Mouse (Mus musculus) G1E (cell line): ENCODE measurements around the gene Sorbs2. TPM values are rescaled to one million over a fixed set of nuclear protein-coding genes. Genes with fewer than 3 reads are reported as not detected.

Experiments used
- ATAC-seq: 2 replicates; pipeline ENCODE4 v1.8.0; 2016; ENCODE audit warnings: mild to moderate bottlenecking; ENCODE audit not compliant: insufficient number of reproducible peaks, poor library complexity, low FRiP score, severe bottlenecking; ENCODE audit errors: extremely low read depth
- DNase-seq: peaks from one replicate; pipeline ENCODE4 v3.0.0; 2012; ENCODE audit warnings: low spot score
- H3K27me3 ChIP-seq: 2 replicates; pipeline ENCODE4 v1.6.1; 2012; ENCODE audit warnings: mild to moderate bottlenecking, low read length, inconsistent platforms; ENCODE audit not compliant: insufficient read depth
- H3K36me3 ChIP-seq: replicated peaks from 2 replicates; pipeline ENCODE3; 2012; ENCODE audit warnings: mild to moderate bottlenecking, inconsistent platforms
- H3K4me1 ChIP-seq: 2 replicates; pipeline ENCODE4 v1.6.1; 2012; ENCODE audit warnings: low read depth, low read length, inconsistent platforms, mixed read lengths; ENCODE audit not compliant: insufficient read depth
- H3K4me3 ChIP-seq: 2 replicates; pipeline ENCODE4 v1.5.1; 2012; ENCODE audit warnings: low read depth, mild to moderate bottlenecking, inconsistent platforms, low read length, moderate library complexity, mixed read lengths
- H3K9me3 ChIP-seq: replicated peaks from 2 replicates; pipeline ENCODE4 v1.6.1; 2012; ENCODE audit warnings: inconsistent platforms
- CTCF ChIP-seq: IDR thresholded peaks from 2 replicates; pipeline ENCODE4 v1.5.1; 2012; ENCODE audit warnings: low read depth, low read length, inconsistent platforms, mixed read lengths
- GATA1 ChIP-seq: IDR thresholded peaks from 2 replicates; pipeline ENCODE4 v1.6.1; 2012; ENCODE audit warnings: borderline replicate concordance, low read length, inconsistent platforms, mixed read lengths
- GATA2 ChIP-seq: IDR thresholded peaks from 2 replicates; pipeline ENCODE4 v1.6.1; 2012; ENCODE audit warnings: low read depth, low read length, inconsistent platforms, borderline replicate concordance
- POLR2AphosphoS5 ChIP-seq: IDR thresholded peaks from 2 replicates; pipeline ENCODE4 v1.6.1; 2012; ENCODE audit warnings: low read depth, low read length, inconsistent platforms; ENCODE audit not compliant: insufficient replicate concordance
- TAL1 ChIP-seq: conservative IDR thresholded peaks from 2 replicates; pipeline ENCODE4 v1.6.1; 2012; ENCODE audit warnings: low read depth, low read length, inconsistent platforms, mixed read lengths
- polyA plus RNA-seq: library from polyadenylated mRNA; stranded (reverse); fragments of >175 nt; gene quantifications from 2 replicates; pipeline ENCODE4 v1.2.3, GENCODE M21; 2012
- total RNA-seq, 2 experiments: library from RNA; stranded (forward) in 1 of 2; stranded (reverse) in 1 of 2; fragments of 200-1000 nt in 1 of 2; fragments of >200 nt in 1 of 2; fragmentation: Nextera tagmentation in 1 of 2; gene quantifications; 2 replicates each; pipeline ENCODE4 v1.2.3; 2014 to 2017

Gene Sorbs2
- total and polyA plus RNA-seq, 3 experiments: 0.49 TPM; not detected in 2

DNA sequence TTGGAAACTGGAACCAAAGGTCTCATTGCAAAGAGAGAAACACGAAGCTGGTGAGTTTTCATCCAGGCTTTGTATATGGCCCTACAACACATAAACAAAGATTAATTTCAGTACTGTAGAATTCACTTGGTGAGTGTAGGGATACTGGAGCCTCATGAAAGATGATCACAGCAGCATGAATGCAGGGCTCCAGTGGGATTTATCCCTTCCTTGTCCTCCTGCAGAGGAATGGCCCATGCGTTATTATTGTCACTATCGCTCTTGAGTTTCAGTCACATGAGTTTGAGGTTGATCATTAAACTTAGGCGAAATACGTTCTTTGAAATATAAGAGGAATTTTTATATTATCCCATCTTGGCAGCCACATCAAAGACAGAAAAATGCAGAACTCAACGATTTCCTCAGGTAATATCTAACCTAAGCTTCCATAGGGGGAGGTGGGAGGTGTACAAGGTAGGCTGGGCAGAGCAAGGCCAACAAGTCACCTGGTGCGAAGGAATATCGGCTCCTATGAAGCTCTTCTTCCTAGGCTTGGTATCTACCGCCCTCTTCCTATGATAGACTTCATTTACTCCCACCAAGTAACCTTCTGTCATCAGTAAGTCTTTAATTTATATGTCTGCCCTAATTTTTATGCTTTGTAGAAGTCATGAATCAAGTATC lies 76.9 kb downstream of the Sorbs2 start:
- Histone ChIP-seq H3K4me1 (no peaks in the 10 kb centered on the region), H3K27me3 (no peaks in the 10 kb centered on the region), H3K36me3 (no peaks in the 10 kb centered on the region), H3K9me3 (peaks cover 19% of the 10 kb centered on the region), H3K4me3 (no peak overlapping the region)
- ATAC-seq (no peak), DNase-seq (no peak)
- TF ChIP-seq TAL1 (no peak), CTCF (no peak), GATA2 (no peak), GATA1 (no peak), POLR2AphosphoS5 (no peak)

DNA sequence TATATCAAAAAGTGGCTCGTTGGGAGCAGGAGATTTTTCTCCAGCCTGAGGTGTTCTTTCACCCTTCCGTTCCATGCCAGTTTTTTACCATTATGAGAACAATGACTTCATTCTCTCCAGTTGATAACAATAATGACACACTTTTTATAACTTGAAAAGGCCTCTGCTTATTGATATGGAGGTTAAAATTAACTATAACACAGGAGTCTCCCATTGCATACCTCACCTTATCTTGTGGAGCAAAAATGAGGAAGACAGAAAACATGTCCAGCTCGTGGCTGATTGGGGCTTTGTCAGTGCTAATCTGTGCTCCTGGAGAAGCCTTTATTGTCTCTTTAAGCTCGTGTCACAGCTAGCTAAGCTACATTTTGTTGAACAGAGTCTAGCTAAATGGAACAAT lies 77.6 kb downstream of the Sorbs2 start:
- TF ChIP-seq POLR2AphosphoS5 (no peak), CTCF (no peak), GATA1 (no peak), TAL1 (no peak), GATA2 (no peak)
- no peak for DNase-seq
- no peak overlapping the region for H3K4me3 ChIP-seq
- no peaks in the 10 kb centered on the region for H3K36me3 ChIP-seq
- no peak for ATAC-seq
- H3K4me1 ChIP-seq: no peaks in the 10 kb centered on the region
- H3K9me3 ChIP-seq: peaks cover 12% of the 10 kb centered on the region
- no peaks in the 10 kb centered on the region for H3K27me3 ChIP-seq

DNA sequence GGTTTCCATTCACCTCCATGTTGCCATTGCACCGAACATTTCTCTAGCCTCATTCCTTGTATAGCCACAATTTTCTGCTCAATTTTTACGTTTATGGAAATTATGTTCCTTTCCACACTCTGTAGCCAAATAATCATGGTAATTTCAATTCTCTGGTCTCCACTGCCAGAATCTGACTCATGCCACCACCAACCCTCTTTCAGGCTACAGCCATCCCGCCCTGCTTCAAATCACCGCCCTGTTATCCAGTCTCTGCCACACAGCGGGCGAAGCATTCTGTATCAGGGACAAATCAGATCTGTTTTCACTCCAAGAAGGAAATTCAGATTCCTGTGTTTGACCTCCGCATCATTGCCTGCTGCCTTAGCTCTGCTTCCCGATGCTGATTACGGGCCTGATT lies 79.4 kb downstream of the Sorbs2 start:
- no peaks in the 10 kb centered on the region for H3K4me1 ChIP-seq
- DNase-seq (no peak), ATAC-seq (no peak)
- H3K4me3 ChIP-seq: no peak overlapping the region
- no peaks in the 10 kb centered on the region for H3K9me3 ChIP-seq
- no peaks in the 10 kb centered on the region for H3K27me3 ChIP-seq
- H3K36me3 ChIP-seq: no peaks in the 10 kb centered on the region
- no peak for TF ChIP-seq TAL1
- TF ChIP-seq POLR2AphosphoS5: no peak
- TF ChIP-seq GATA2: no peak
- no peak for TF ChIP-seq GATA1
- TF ChIP-seq CTCF: no peak

DNA sequence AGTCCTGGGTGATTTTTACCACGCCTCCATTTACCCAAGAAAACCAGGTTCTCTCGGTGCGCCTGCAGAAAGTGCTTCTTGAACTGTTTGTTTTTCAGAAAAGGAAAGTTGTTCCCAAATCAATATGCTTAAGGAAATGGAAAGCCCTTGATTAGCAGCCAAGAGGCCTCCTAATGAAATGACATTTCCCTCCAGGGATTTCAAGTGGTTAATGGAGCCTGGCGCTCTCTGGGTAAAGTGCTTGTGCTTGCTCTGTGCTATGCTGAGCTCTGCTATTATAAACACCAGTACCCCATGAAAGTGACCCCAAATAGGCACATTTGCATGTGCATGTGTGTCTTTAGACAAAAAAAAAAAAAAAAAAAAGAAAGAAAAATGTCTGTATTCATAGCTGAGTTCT lies 84.3 kb downstream of the Sorbs2 start:
- Histone ChIP-seq H3K4me3 (no peak overlapping the region), H3K27me3 (no peaks in the 10 kb centered on the region), H3K9me3 (no peaks in the 10 kb centered on the region), H3K4me1 (no peaks in the 10 kb centered on the region), H3K36me3 (no peaks in the 10 kb centered on the region)
- DNase-seq: no peak
- ATAC-seq: no peak
- TF ChIP-seq POLR2AphosphoS5 (no peak), CTCF (no peak), GATA1 (no peak), GATA2 (no peak), TAL1 (no peak)

DNA sequence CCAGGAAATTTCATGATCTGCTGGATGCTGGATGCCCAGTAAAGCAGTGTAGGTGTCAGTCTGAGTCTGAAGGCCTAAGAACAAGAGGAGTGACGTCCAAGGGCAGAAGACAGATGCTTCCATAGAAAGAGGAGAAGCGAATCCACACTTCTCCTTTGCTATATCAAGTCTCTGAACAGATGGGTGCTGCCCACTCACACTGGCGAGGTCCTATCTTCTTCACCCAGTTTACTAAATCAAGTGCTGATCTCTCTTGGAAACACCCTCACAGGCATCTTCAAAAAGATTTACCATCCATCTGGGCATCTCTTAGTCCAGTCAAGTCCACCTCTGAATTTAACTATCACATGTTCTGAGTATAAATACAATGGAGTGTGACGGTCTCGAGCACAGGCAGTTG lies 86.1 kb downstream of the Sorbs2 start:
- DNase-seq (no peak), ATAC-seq (no peak)
- no peak overlapping the region for H3K4me3 ChIP-seq
- TF ChIP-seq POLR2AphosphoS5 (no peak), TAL1 (no peak), CTCF (no peak)
- no peaks in the 10 kb centered on the region for H3K27me3 ChIP-seq
- no peaks in the 10 kb centered on the region for H3K4me1 ChIP-seq
- no peaks in the 10 kb centered on the region for H3K36me3 ChIP-seq
- no peaks in the 10 kb centered on the region for H3K9me3 ChIP-seq

DNA sequence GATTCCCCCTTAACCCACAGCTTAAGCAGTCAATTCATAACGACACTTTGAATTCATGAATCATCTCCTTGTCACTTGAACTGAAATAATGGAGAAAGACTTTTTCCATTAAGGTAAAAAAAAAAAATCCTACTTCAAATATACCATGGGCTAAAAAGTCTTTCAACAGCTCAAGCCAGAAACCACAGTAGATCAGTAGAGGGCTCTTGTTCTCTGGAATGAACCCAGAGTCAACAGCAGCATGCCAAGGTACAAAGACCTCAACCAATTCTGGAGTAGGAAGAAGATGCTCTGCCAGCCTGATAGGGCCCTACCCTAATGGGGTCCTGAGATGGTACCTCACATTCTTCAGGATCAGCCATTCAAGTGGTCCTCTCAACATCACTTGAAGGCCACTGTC lies 88.4 kb downstream of the Sorbs2 start:
- Histone ChIP-seq H3K27me3 (no peaks in the 10 kb centered on the region), H3K36me3 (no peaks in the 10 kb centered on the region), H3K4me1 (no peaks in the 10 kb centered on the region), H3K4me3 (no peak overlapping the region), H3K9me3 (no peaks in the 10 kb centered on the region)
- TF ChIP-seq POLR2AphosphoS5: no peak
- no peak for TF ChIP-seq TAL1
- no peak for TF ChIP-seq CTCF
- no peak for TF ChIP-seq GATA2
- no peak for TF ChIP-seq GATA1
- no peak for ATAC-seq
- no peak for DNase-seq
